Mouse (Mus musculus) gastrocnemius, postnatal 4 days (tissue): ENCODE results near the gene Dpp4. TPM values are rescaled to one million over a fixed set of nuclear protein-coding genes. Genes with fewer than 3 reads are reported as not detected.

ENCODE experiments used
- DNase-seq, 2 experiments: peaks; one replicate each; pipeline ENCODE4 v3.0.0; 2021 to 2022; ENCODE audit warnings: low spot score in 2 of 2, mixed read lengths in 2 of 2
- total RNA-seq, 2 experiments: library from RNA; stranded (reverse); gene quantifications; 2 replicates each; pipeline ENCODE4 v1.2.3; 2021

Gene Dpp4
- total RNA-seq, 2 experiments from 2014 or later = 15.6 to 17.5 TPM

GRCm38 (mm10) chr2:62363606-62364005, 48.4 kb downstream of the Dpp4 start:
- no peak for DNase-seq

GRCm38 (mm10) chr2:62362211-62362610, 49.8 kb downstream of the Dpp4 start:
- DNase-seq = no peak

- DNase-seq = no peak
These were observed 50.5 kb downstream of the Dpp4 start for GRCm38 (mm10) chr2:62361514-62361913.

DNA sequence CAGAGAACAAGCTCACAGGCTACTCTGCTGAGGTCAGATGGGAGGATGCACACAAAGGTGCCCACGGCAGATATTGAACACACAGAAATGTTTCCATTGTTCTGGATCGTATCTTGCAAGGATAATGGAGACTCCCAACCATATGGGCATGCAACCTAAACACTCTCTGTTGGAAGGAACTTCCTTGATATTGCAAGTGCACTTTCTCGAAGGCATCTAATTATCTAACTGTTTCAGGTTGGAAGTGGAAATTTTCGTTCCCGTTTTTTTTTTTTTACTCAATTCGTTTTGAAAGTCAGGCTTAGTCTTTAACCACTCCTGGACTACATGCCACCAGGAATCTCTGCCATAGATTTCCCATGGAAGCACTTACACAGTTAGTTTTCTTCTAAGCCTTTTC, 51.2 kb downstream of the Dpp4 start:
- no peak for DNase-seq

GRCm38 (mm10) chr2:62357259-62357658, 54.8 kb downstream of the Dpp4 start:
- DNase-seq = no peak

- DNase-seq = no peak
These were observed 55.4 kb downstream of the Dpp4 start for GRCm38 (mm10) chr2:62356606-62357005.

DNA sequence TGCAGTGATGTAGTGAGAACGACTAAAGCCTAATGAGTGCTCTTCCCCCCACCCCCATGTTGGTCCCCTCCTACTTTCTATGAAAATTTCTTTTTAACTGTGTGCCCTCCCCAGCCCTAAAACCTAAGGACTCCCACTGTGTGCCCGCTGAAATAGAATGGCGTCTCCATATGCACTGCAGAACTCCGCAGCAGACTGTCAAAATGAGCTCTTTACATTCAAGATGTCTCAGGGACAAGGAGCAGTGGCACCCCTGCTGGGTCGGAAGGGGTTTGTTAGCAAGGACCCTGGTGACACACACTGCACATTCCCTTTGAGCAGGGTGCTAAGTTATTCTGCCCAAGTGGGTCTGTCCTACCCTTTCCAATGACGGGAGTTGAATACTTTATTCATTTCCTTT, 56.3 kb downstream of the Dpp4 start:
- no peak for DNase-seq

DNA sequence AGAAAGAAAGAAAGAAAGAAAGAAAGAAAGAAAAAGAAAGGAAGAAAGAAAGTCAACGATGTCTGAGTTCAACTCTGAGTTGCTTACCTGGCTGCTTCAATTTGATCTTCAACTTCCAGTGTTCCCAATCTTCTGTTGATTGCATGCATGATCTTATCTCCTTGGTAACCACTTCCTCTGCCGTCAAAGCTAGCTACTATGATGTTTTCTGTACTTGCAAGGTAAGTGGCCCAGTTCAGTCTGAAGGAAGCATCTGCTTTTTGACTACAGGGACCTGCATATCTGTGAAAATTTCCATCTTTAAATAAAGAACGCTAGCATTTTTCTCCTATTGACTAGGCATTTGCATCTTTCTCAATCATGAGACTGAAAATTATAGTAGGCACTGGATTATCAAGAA, 60.0 kb downstream of the Dpp4 start:
- no peak for DNase-seq

- DNase-seq = no peak
These were observed 64.3 kb downstream of the Dpp4 start for GRCm38 (mm10) chr2:62347762-62348161.

GRCm38 (mm10) chr2:62346771-62347170, 65.3 kb downstream of the Dpp4 start:
- no peak for DNase-seq

- DNase-seq = no peak
These were observed 67.7 kb downstream of the Dpp4 start for GRCm38 (mm10) chr2:62344367-62344766.

DNA sequence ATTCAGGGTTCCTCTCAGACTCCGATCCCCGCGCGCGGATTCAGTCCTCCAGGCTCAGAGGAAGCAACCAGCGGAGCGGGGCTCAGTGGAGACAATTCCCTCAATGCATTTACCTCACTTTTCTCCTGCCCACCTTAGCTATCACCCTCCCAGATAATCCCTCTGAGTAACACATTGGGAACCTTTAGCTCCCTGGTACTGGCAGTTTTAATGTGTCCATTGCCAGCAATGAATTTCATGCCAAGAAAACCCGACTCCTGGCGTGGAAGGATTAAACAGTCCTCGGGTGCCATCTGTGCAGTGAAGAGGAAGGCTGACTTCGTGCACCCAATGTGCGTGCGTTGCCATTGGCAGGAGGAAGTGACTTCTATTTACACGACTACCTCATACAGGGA, 70.3 kb downstream of the Dpp4 start:
- no peak for DNase-seq

- DNase-seq = no peak
These were observed 70.8 kb downstream of the Dpp4 start for GRCm38 (mm10) chr2:62341061-62341733.

DNA sequence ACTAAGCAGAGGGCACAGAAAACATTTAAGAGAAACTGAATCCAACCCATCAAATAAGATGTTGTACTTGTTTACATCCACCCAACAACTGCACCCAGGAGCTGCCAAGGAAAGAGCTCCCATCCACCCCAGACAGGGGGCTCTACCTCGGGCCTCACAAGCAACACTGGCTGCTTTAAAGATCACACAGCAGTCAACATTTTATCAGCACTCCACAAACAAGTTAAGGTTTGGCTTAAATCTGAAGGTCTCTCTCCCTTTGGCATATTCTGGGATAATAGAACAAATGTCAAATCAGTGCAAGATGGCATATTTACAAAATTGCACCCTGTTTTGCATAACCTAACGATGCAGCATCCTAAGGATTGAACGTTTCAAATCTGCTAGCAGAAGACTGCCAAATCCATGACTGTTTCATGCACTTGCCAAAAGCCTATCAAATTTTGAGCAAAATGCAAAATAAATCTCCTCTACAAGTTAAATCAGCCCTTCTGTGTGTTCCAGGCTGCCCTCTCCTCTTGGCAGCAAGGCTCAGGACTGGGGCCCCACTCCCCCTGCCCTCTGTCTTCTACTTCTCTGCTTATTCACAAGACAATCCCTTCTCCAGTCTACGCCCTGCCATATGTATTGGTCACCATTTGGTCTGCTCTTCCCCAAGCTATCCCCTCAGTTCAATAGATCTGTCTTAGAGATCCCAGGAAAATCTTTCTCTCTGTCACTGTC, 72.6 kb downstream of the Dpp4 start:
- no peak for DNase-seq

- no peak for DNase-seq
These were observed 74.9 kb downstream of the Dpp4 start for GRCm38 (mm10) chr2:62337086-62337485.

- DNase-seq = no peak
These were observed 77.4 kb downstream of the Dpp4 start for GRCm38 (mm10) chr2:62334397-62335243.

DNA sequence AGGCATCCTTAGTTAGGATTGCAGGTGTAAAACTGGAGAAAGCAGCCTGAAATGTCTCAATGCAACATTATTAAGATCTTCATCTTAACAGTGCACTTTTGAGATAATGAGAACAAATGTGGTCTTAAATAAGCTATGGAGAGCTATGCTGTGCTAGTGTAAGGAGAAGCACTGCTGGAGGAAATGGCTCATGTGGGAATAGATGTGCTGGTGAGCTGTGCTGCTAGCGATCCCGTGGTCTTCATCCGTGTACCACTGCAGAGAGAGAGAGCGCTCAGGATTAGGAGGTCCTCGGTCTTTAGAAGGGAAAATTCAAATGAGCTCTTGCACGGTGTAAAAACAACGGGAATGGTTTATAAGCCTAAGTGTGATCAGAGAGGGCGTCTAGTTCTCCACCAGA, 79.6 kb downstream of the Dpp4 start:
- no peak for DNase-seq

GRCm38 (mm10) chr2:62331913-62332312, 80.1 kb downstream of the Dpp4 start:
- no peak for DNase-seq

DNA sequence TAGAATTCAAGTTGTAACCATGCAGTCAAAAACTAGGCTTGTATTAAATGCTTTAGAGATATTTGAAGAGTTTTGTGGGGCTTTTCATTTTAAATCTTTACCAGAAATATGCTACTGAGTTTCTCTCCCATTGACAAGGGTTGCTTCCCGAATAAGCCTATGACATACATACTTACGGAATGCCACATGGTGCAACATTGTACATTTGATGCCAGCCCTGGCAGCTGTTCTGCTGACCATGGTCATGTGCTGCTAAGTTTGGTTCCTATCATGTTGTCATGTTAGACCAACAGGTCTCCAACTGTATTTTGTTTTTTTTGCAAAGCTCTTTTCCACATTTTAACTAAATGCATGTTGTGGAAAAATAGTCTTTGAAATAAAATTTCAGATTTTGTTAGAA, 86.6 kb downstream of the Dpp4 start:
- DNase-seq = peak in 1 of 2 experiments; percentile 20

GRCm38 (mm10) chr2:62323078-62323637, 88.9 kb downstream of the Dpp4 start:
- DNase-seq = no peak

GRCm38 (mm10) chr2:62319489-62319888, 92.5 kb downstream of the Dpp4 start:
- DNase-seq = no peak

GRCm38 (mm10) chr2:62316930-62317329, 95.1 kb downstream of the Dpp4 start:
- no peak for DNase-seq
